24 mouse cellular contexts compared by ENCODE assay signal in the genomic region with DNA sequence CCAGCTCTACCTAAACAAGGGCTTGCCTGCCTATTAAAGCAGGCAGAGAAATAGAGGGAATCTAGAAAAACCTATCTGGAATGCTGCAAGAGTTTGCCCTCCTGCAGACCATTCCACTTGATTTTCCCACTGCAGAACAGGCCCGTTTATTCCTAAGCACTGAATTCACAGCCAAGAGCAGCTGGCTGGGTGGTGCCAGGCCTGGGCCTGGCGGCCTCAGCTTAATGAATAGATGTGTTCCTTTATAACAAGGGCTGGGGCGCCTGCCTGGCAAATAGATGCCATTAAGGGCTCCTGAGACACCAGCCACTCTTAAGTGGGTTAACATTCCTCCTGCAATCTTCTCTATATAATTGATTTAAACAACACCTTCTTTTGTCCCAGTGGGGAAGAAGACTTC.
A peak's percentile ranks its signal among the peaks of the same experiment; 100 is the strongest.
DNase-seq lines count a peak whose midpoint lies in the region; ATAC-seq lines count a peak whose summit lies in the region.
"Had no signal": no experiment of that assay in that cellular context is flagged by ENCODE, and none has a peak within 500 bp of the region (broad histone marks: within the 10 kb centered on the region; RNA-seq: fewer than 3 reads in every experiment).

No protein-coding gene starts in this region.

- H3K36me3 ChIP-seq in neural tube, embryonic 13.5 days = no peaks in the 10 kb centered on the region
- no peaks in the 10 kb centered on the region for H3K36me3 ChIP-seq in hindbrain, embryonic 16.5 days (ENCODE audit: control insufficient read depth, insufficient read depth, low read length)
- H3K36me3 ChIP-seq: embryonic facial prominence, embryonic 10.5 days; heart, embryonic 13.5 days; intestine, embryonic 15.5 days had no signal

- no peaks in the 10 kb centered on the region for H3K9me3 ChIP-seq in neural tube, embryonic 13.5 days
- H3K9me3 ChIP-seq in hindbrain, embryonic 16.5 days (ENCODE audit: control insufficient read depth, low read length) = no peaks in the 10 kb centered on the region
- H3K9me3 ChIP-seq: embryonic facial prominence, embryonic 10.5 days; heart, embryonic 13.5 days; intestine, embryonic 15.5 days; megakaryocyte, embryonic 14.5 days had no signal

- peaks cover 72% of the 10 kb centered on the region for H3K4me1 ChIP-seq in neural tube, embryonic 13.5 days (replicated peaks)
- peaks cover 36% of the 10 kb centered on the region for H3K4me1 ChIP-seq in hindbrain, embryonic 16.5 days (ENCODE audit: control insufficient read depth, insufficient read depth, low read depth, low read length)

- H3K4me2 ChIP-seq in neural tube, embryonic 13.5 days = no peak overlapping the region
- H3K4me2 ChIP-seq in hindbrain, embryonic 16.5 days (ENCODE audit: low read length) = no peak overlapping the region
- H3K4me2 ChIP-seq: heart, embryonic 13.5 days; intestine, embryonic 15.5 days had no signal

- 23% methylated on average over 3 of the region's 3 CpGs for WGBS in neural tube, embryonic 13.5 days
- 38% methylated on average over 3 of the region's 3 CpGs for WGBS in hindbrain, embryonic 16.5 days

- 0 out of 2 replicates have a peak overlapping the region, but pooled peaks have one; percentile 31 for H3K9ac ChIP-seq in neural tube, embryonic 13.5 days
- no peak overlapping the region for H3K9ac ChIP-seq in hindbrain, embryonic 16.5 days (ENCODE audit: low read depth, low read length)
- H3K9ac ChIP-seq: heart, embryonic 13.5 days; intestine, embryonic 15.5 days had no signal

- DNase-seq in cerebellum, postnatal 10 days = peak; percentile 42 to 51
- DNase-seq in cerebellum, adult 9-11 months = no peak
- DNase-seq in layer of hippocampus, adult 11-12 months (ENCODE audit: low spot score) = peak; percentile 59
- no peak for DNase-seq in layer of hippocampus, postnatal 25 days (ENCODE audit: extremely low spot score in 1 of 2, low spot score in 1 of 2)
- DNase-seq in neural tube, embryonic 10.5 days (ENCODE audit: extremely low spot score, low spot score) = no peak
- no peak for DNase-seq in lung, postnatal 25 days (ENCODE audit: low spot score)
- DNase-seq: adrenal gland, postnatal 14 days; cerebellum, adult 11-12 months; cerebellum, postnatal 36 days; gastrocnemius, postnatal 10 days; heart, adult 11 months; heart, postnatal 36 days; kidney, postnatal 36 days; left cerebral cortex, postnatal 4 days; liver; lung, postnatal 14 days had no signal

- H3K27ac ChIP-seq in neural tube, embryonic 13.5 days (replicated peaks) = peak overlapping the region; percentile 68
- peak overlapping the region; percentile 41; the same call in 1 of the 2 replicates for H3K27ac ChIP-seq in hindbrain, embryonic 16.5 days (ENCODE audit: low read depth, low read length)
- H3K27ac ChIP-seq: embryonic facial prominence, embryonic 10.5 days; heart, embryonic 13.5 days; intestine, embryonic 15.5 days; stomach, postnatal 0 days had no signal

- no peak for ATAC-seq in neural tube, embryonic 13.5 days (ENCODE audit: low read depth)
- no peak for ATAC-seq in hindbrain, embryonic 16.5 days
- ATAC-seq: activated CD4-positive, CD25-positive, alpha-beta regulatory T cell, adult 4 months; intestine, embryonic 15.5 days had no signal

- no peak overlapping the region for H3K4me3 ChIP-seq in neural tube, embryonic 13.5 days
- H3K4me3 ChIP-seq in hindbrain, embryonic 16.5 days (ENCODE audit: low read length) = no peak overlapping the region
- H3K4me3 ChIP-seq: embryonic facial prominence, embryonic 10.5 days; heart, embryonic 13.5 days; intestine, embryonic 15.5 days; megakaryocyte, embryonic 14.5 days had no signal

- no peaks in the 10 kb centered on the region for H3K27me3 ChIP-seq in neural tube, embryonic 13.5 days
- H3K27me3 ChIP-seq in hindbrain, embryonic 16.5 days (replicated peaks; ENCODE audit: control insufficient read depth, insufficient read depth, low read length) = no peaks in the 10 kb centered on the region
- H3K27me3 ChIP-seq: heart, embryonic 13.5 days; intestine, embryonic 15.5 days; megakaryocyte, embryonic 14.5 days had no signal

Comparison
In these comparisons a context has a peak if more than half of its experiments do, and no peak if none do; other contexts are left out.
1. DNase-seq: peak in cerebellum, postnatal 10 days (2 of 2) and layer of hippocampus, adult 11-12 months (single experiment); none in cerebellum, adult 9-11 months (single experiment), layer of hippocampus, postnatal 25 days (0 of 2), neural tube, embryonic 10.5 days (single experiment) and lung, postnatal 25 days (single experiment).